Mouse (Mus musculus) spleen, adult 2 months (tissue): ENCODE results near the gene Nos2.

Experiments
- CTCF ChIP-seq: fragments of 200-500 bp; IDR thresholded peaks from 2 replicates; pipeline ENCODE4 v1.5.1; 2011; ENCODE audit warnings: mild to moderate bottlenecking, inconsistent platforms; ENCODE audit not compliant: insufficient read depth, insufficient read length, insufficient replicate concordance; ENCODE audit errors: extremely low read depth
- POLR2A ChIP-seq: fragments of 200-500 bp; IDR thresholded peaks from 2 replicates; pipeline ENCODE4 v1.6.1; 2011; ENCODE audit warnings: low read depth, low read length, inconsistent platforms

DNA sequence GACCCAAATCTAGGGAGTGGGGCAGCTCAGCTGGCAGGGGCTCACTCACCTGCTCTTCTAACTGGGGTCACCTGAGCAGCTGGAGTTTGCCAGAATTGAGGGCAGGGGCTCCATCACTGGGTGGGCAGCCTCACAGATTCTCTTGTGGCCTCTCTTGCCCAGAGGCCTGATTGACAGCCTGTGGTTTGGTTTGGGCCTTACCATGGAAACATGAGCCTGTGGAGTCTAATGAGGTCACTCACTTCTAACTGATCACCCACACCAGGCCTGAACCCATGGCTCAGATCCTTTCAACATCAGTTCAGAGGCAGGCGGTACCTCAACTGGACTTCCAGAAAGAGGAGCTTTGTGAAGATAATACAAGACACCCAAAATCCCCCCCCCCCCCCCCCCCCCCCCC lies 33.9 kb upstream of the Nos2 start:
- TF ChIP-seq CTCF (no peak), POLR2A (no peak)
